Mouse (Mus musculus) bone marrow macrophage, adult 2 months (primary cell): ENCODE data around the gene Yaf2. TPM values are rescaled to one million over a fixed set of nuclear protein-coding genes. Genes with fewer than 3 reads are reported as not detected.
"Not testable (repeated sequence)": the region's sequence is repeated elsewhere in the genome, so short reads cannot be mapped to it uniquely, and the experiment has no call there.

Experiments
- H3K27ac ChIP-seq: 2 replicates; pipeline ENCODE4 v1.5.1; 2012; ENCODE audit warnings: low read depth, low read length; ENCODE audit not compliant: insufficient read depth
- H3K4me1 ChIP-seq: 2 replicates; pipeline ENCODE4 v1.6.1; 2012; ENCODE audit warnings: low read length; ENCODE audit not compliant: control insufficient read depth, insufficient read depth
- H3K4me3 ChIP-seq: 2 replicates; pipeline ENCODE4 v1.5.1; 2012; ENCODE audit warnings: mild to moderate bottlenecking, low read length, moderate library complexity; ENCODE audit not compliant: insufficient read depth
- CTCF ChIP-seq: IDR thresholded peaks from 2 replicates; pipeline ENCODE4 v1.5.1; 2012; ENCODE audit warnings: low read depth, mild to moderate bottlenecking, low read length, moderate library complexity
- POLR2A ChIP-seq: IDR thresholded peaks from 2 replicates; pipeline ENCODE4 v1.6.1; 2012; ENCODE audit warnings: mild to moderate bottlenecking, low read depth, low read length, borderline replicate concordance
- polyA plus RNA-seq: library from polyadenylated mRNA; stranded (reverse); fragments of >200 nt; gene quantifications from 2 replicates; pipeline ENCODE4 v1.2.4, GENCODE M21; 2012; ENCODE audit not compliant: missing spikeins, insufficient read depth, insufficient read length

Gene Yaf2
- polyA plus RNA-seq, 1 experiment = 23.6 TPM

DNA sequence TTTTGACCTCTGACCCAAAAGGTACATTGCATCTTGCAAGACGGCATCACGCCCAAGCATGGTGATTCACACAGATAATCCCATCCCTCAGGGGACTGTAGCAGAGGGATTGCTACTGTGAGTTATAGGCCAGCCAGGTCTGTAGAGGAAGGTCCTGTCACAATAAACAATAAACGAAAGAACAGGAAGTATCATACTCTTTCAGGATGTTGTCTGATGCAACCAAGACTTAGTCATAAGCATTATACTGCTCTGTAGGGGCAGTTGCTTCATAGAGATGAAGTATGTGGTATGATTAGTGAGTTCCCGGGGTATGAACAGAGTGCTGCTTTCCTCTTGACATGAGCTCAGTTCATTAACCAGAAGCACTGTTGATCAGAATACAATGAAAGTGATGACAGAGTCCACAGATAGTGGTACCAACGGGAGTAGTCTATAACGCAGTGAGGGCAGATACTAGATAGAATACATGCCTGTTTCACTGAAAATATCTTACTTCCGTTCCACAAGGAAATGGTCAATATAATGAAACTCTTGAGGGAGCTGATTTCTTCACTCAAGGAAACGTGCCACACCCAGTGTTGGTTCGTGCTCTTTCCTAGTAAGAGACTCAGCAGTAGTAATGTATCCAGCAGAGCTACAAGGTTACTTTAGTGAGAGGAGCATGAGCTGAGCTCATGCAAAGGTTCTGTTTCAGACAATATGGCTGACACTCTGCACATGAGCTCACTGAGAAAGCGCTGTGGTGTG is 4.1 kb upstream of the Yaf2 start:
- peaks cover 12% of the 10 kb centered on the region for H3K4me1 ChIP-seq
- no peak overlapping the region for H3K4me3 ChIP-seq
- peak overlapping the region; percentile 43 for H3K27ac ChIP-seq
- TF ChIP-seq POLR2A = no peak

DNA sequence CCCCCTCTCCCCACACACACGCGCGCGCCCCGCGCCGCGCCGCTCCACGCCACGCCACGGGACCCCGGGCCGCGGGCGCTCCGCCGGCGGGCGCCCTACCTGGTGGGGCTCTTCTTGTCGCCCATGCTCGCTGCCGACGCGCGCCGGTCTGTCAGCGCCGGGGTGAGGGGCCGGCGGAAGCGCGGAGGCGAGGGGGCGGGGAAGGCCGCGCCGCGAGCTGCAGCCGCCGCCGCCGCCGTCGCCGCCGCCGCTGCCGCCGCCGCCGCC is 144 bp downstream of the Yaf2 start:
- Histone ChIP-seq H3K27ac (no peak overlapping the region), H3K4me3 (peak overlapping the region; percentile 94), H3K4me1 (peaks cover 12% of the 10 kb centered on the region)
- TF ChIP-seq POLR2A (no peak), CTCF (no peak)

DNA sequence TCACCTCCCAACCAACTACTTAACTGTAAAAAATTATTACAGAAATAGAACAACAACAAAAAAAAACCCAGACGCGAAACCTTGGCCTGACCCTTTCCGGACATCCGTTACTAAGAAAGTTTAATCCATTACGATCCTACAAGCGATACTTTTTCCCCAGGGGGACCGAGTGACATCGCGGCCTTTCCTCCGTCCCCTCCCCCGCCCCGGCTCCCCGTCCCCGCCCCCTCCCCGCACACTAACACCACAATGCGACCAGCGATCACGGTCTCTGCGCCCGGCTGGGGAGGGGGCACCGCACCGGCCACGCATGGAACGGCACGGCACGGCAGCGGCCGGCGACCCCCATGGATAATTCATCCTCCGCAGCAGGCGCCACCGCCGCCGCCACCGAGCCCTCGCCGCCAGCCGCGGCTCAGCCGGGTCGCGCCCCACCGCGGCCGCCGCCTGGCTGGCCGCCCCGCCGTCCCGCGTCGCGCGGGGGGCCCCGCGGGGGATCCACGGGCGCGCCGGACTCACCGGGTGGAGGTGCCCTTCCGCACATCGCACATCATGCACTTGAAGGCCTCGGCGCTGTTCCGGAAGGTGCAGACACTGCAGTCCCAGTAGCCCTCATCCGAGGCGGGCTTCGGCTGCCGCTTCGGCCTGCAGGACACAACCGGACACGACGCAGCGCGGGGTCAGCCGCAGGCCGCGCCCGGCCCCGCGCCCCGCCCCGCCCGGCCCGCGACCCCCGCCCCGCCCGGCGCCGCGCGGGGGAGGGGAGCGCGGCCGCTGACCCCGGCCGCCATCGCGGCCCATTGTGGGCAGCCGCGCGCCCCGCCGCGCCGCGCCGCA is 696 bp downstream of the Yaf2 start:
- peak overlapping the region; percentile 94 for H3K4me3 ChIP-seq
- TF ChIP-seq CTCF = no peak
- no peak for TF ChIP-seq POLR2A
- peaks cover 6% of the 10 kb centered on the region for H3K4me1 ChIP-seq
- H3K27ac ChIP-seq = peak overlapping the region; percentile 19; the same call in 1 of the 2 replicates

DNA sequence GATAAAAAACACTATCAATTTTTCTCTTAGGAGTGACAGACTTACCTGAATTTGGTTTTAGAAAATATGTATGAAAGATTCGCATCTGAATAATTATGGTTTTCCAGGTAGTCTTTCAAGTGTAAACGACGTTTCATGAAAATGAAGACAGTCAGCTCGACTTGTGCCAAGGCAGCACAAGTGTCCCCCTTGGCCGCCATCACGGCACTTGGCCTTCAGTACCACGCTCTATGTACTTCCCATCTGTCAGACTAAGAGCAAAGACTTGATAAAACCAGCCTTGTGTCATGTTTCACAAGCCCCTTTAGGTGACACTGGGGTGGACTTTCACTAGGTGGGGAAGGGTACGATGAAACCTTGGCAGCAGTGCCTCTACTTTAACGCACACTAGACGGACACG is 5.5 kb downstream of the Yaf2 start:
- TF ChIP-seq POLR2A = no peak
- no peak for TF ChIP-seq CTCF
- H3K4me3 ChIP-seq = no peak overlapping the region
- H3K4me1 ChIP-seq = no peaks in the 10 kb centered on the region
- no peak overlapping the region for H3K27ac ChIP-seq

DNA sequence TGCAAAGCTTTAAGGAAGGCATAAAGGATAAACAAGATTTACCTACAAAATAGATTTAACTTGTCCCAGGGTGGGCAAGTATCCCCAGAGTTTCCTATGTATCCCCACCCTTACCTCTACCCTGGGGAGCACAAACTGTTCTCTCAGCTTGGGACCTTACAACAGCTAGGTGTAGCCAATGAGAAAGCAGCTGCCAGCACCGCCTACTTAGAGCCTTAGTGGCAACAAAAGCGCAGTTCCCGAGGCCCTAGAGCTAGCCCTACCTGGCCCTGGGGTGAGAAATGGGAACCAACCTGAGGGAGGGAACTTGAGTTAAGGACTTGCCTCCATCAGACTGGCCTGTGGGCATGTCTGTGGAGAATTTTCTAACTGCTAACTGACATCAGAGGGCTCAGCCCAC is 9.5 kb downstream of the Yaf2 start:
- Histone ChIP-seq H3K27ac (no peak overlapping the region), H3K4me1 (peaks cover 13% of the 10 kb centered on the region), H3K4me3 (no peak overlapping the region)
- TF ChIP-seq POLR2A (no peak), CTCF (no peak)

DNA sequence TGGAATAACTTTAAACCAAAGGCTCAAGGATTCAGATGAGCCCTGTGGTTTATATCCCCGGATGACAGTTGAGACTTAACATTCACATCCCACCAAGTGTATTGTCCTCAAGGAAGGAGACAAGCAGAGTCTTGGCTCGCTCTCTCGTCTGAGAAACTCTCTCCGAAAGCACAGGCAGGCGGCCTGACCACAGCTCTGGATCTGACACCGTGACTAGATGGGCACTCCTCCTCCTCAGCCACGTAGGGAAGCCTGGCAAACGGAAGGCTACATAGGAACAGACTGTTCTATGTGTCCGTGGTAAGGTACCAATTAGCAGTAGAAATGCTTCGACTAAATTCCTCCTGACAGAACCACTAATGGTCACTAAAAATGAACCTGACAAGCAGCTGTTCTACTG is 10.1 kb downstream of the Yaf2 start:
- TF ChIP-seq POLR2A (no peak), CTCF (no peak)
- peaks cover 16% of the 10 kb centered on the region for H3K4me1 ChIP-seq
- no peak overlapping the region for H3K27ac ChIP-seq

DNA sequence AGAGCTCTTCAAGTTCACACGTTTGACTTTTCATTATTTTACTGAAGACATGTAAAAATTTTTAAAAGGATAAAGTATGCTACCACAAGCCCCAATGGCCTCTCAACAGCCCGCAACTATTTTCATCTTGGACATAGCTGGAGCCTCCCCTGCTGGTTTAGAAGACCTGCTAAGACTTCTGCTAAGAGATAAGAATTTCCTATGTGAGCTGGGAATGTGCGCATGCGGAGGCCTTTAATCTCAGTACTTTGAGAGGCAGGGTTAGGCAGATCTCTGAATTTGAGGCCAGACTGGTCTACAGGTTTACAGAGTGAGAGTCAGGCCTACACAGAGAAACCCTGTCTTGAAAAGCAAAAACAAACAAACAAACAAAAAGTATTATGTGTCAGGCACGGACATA is 11.4 kb downstream of the Yaf2 start:
- H3K4me1 ChIP-seq = peaks cover 16% of the 10 kb centered on the region
- TF ChIP-seq POLR2A = no peak
- no peak for TF ChIP-seq CTCF
- no peak overlapping the region for H3K4me3 ChIP-seq
- H3K27ac ChIP-seq = no peak overlapping the region

More for the DNA sequence above, 10.1 kb downstream of the Yaf2 start:
- H3K4me3 ChIP-seq = no peak overlapping the region

DNA sequence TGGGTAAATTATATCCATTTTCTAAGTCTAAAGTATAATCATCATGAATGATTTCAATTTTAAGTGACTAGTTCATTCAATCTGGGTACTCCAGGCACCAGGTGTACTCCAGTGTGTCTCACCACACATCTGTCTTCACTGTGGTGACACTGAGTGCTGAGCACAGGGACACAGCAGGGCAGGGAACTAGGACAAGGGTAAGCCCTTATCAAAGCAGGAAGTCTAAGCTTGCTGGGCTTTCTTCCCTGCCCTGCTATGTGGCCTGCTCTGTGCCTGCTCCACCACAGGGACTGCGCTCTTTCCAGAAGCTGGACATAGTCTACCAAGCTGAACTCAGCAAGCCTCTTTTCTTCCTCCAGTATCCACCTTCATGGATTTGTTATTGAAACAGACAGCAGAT is 18.0 kb downstream of the Yaf2 start:
- TF ChIP-seq POLR2A (no peak), CTCF (no peak)
- H3K4me3 ChIP-seq = no peak overlapping the region
- H3K27ac ChIP-seq = no peak overlapping the region
- peaks cover 16% of the 10 kb centered on the region for H3K4me1 ChIP-seq

DNA sequence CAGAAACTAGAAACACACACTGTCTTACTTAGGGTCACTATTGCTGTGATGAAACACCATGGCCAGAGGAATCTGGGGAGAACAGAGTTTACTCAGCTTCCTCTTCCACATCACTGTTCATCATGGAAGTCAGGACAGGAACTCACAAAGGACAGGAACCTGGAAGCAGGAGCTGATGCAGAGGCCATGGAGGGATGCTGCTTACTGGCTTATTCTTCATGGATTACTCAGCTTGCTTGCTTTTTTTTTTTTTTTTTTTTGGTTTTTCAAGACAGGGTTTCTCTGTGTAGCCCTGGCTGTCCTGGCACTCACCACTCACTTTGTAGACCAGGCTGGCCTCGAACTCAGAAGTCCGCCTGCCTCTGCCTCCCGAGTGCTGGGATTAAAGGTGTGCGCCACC is 26.4 kb downstream of the Yaf2 start:
- not testable (repeated sequence) for H3K27ac ChIP-seq, H3K4me1 ChIP-seq, H3K4me3 ChIP-seq

DNA sequence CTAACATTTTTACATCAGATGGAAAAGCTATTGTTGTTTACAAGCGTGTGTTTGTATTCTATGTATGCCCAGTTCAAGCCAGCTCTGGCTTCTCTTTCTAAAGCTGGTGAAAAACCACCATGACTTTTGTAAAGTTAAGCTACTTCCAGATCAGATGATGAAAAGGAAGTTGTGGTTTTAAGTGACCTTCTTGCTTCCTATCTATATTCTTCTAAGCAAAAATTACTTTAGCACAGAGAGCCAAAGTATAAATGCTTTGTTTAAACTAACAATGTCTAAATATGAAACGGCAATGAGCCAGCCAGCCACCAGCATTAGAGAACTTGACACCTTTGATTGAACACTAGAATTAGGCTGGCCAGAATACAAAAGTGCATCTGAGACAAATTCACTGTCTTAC is 38.5 kb downstream of the Yaf2 start:
- Histone ChIP-seq H3K27ac (peak overlapping the region; percentile 74), H3K4me3 (no peak overlapping the region), H3K4me1 (peaks cover 52% of the 10 kb centered on the region)
- TF ChIP-seq CTCF (no peak), POLR2A (no peak)

DNA sequence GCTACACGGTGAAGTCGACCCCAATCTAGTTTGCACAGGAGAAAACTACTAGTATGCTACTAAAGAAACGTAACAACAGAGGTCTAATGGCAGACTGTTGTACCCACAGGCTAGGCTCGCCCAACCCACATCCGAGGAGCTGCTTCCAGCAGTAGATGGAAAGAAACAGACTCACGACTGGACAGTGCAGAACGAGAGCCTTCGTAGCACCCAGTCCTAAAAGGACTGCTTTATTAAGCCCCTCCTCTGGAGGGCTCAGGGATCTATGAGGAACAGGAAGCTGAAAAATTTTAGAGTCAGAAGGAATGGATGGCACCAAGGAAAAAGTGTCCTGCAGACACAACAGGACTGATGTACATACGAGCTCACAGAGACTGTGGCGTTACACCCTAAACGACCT is 42.3 kb downstream of the Yaf2 start:
- Histone ChIP-seq H3K27ac (peak overlapping the region; percentile 55), H3K4me3 (peak overlapping the region; percentile 20), H3K4me1 (peaks cover 52% of the 10 kb centered on the region)
- TF ChIP-seq CTCF = no peak
- no peak for TF ChIP-seq POLR2A
